8 mouse cellular contexts compared by ENCODE assay signal in genomic region chr9:109058006-109058765, GRCm38 (mm10). TPM values are rescaled to one million over a fixed set of nuclear protein-coding genes. Genes with fewer than 3 reads are reported as not detected.
DNase-seq lines count a peak whose midpoint lies in the region; ATAC-seq and TF ChIP-seq lines count a peak whose summit lies in the region.

No protein-coding gene starts in this region.

- no peak for TF ChIP-seq EP300 in liver, postnatal 0 days (IDR thresholded peaks at IDR 0.05; ENCODE audit: low read depth)

- ATAC-seq in forebrain, postnatal 0 days, result no peak
- ATAC-seq in liver, postnatal 0 days, result no peak

- TF ChIP-seq POLR2A in liver, adult 2 months (IDR thresholded peaks at IDR 0.05; ENCODE audit: extremely low read depth, insufficient read depth, low read length), result no peak

- peak overlapping the region; percentile 41 for H3K27ac ChIP-seq in liver, adult 2 months (replicated peaks; ENCODE audit: insufficient read depth, low read depth, low read length)
- peak overlapping the region; percentile 56 for H3K27ac ChIP-seq in brown adipose tissue, adult 24 weeks (replicated peaks; ENCODE audit: low read depth, low read length)
- peak overlapping the region; percentile 84; the same call in 1 of the 2 replicates for H3K27ac ChIP-seq in forebrain, postnatal 0 days (ENCODE audit: low read depth, low read length)
- peak overlapping the region; percentile 93 for H3K27ac ChIP-seq in liver, postnatal 0 days (ENCODE audit: low read depth)

- H3K79me2 ChIP-seq in liver, adult 2 months (ENCODE audit: control insufficient read depth, insufficient read depth, low read length), result peaks cover 11% of the 10 kb centered on the region; the same call in 1 of the 2 replicates

- 0 out of 2 replicates have a peak overlapping the region, but pooled peaks have one; percentile 60 for H3K4me2 ChIP-seq in forebrain, postnatal 0 days (ENCODE audit: low read depth)
- H3K4me2 ChIP-seq in liver, postnatal 0 days (ENCODE audit: low read depth, low read length), result peak overlapping the region; percentile 77

- DNase-seq in liver, adult 2 months (ENCODE audit: extremely low read depth, low read depth, low spot score), result no peak
- DNase-seq in liver, result no peak
- no peak for DNase-seq in forebrain, postnatal 0 days
- peak; percentile 14 for DNase-seq in liver, postnatal 0 days
- no peak for DNase-seq in urinary bladder, postnatal 25 days (ENCODE audit: low spot score)
- DNase-seq in retina, postnatal 1 day, result no peak
- DNase-seq in c-Kit-positive CD71-positive TER-119-positive erythroid progenitor cells, embryonic 14.5 days (ENCODE audit: low spot score), result no peak

- H3K36me3 ChIP-seq in liver, adult 2 months (ENCODE audit: control insufficient read depth, insufficient read depth, low read length), result no peaks in the 10 kb centered on the region
- peaks cover 56% of the 10 kb centered on the region for H3K36me3 ChIP-seq in forebrain, postnatal 0 days (ENCODE audit: insufficient read depth)
- H3K36me3 ChIP-seq in liver, postnatal 0 days (replicated peaks; ENCODE audit: insufficient read depth, low read length), result peaks cover 28% of the 10 kb centered on the region

- H3K9me3 ChIP-seq in forebrain, postnatal 0 days (ENCODE audit: low read length), result no peaks in the 10 kb centered on the region
- H3K9me3 ChIP-seq in liver, postnatal 0 days (ENCODE audit: low read length), result no peaks in the 10 kb centered on the region

- no peaks in the 10 kb centered on the region for H3K27me3 ChIP-seq in liver, adult 2 months (ENCODE audit: control insufficient read depth, insufficient read depth, low read length)
- H3K27me3 ChIP-seq in forebrain, postnatal 0 days (ENCODE audit: insufficient read depth, low read length), result no peaks in the 10 kb centered on the region
- H3K27me3 ChIP-seq in liver, postnatal 0 days (ENCODE audit: insufficient read depth, low read length), result no peaks in the 10 kb centered on the region

- WGBS in liver, adult 2 months, result 86% methylated on average over 19 of the region's 19 CpGs
- WGBS in forebrain, postnatal 0 days, result 94% methylated on average over 19 of the region's 19 CpGs
- WGBS in liver, postnatal 0 days (ENCODE audit: insufficient replicate concordance), result 85% methylated on average over 19 of the region's 19 CpGs

- H3K4me3 ChIP-seq in liver, adult 2 months (ENCODE audit: insufficient read depth, low read depth, low read length), result peak overlapping the region; percentile 31
- H3K4me3 ChIP-seq in brown adipose tissue, adult 24 weeks (ENCODE audit: insufficient read depth, low read depth, low read length), result peak overlapping the region; percentile 50
- H3K4me3 ChIP-seq in forebrain, postnatal 0 days (ENCODE audit: low read depth, low read length), result no peak overlapping the region
- H3K4me3 ChIP-seq in liver, postnatal 0 days (ENCODE audit: low read depth, low read length), result peak overlapping the region; percentile 51

- TF ChIP-seq CTCF in liver, adult 2 months (IDR thresholded peaks at IDR 0.05; ENCODE audit: low read depth, low read length), result no peak
- TF ChIP-seq CTCF in forebrain, postnatal 0 days (IDR thresholded peaks at IDR 0.05; ENCODE audit: low read depth), result no peak
- no peak for TF ChIP-seq CTCF in liver, postnatal 0 days (IDR thresholded peaks at IDR 0.05; ENCODE audit: low read depth)

- H3K9ac ChIP-seq in liver, adult 2 months (ENCODE audit: low read depth, low read length), result peak overlapping the region; percentile 68
- H3K9ac ChIP-seq in forebrain, postnatal 0 days, result no peak overlapping the region
- H3K9ac ChIP-seq in liver, postnatal 0 days (replicated peaks), result peak overlapping the region; percentile 76

- peaks cover 12% of the 10 kb centered on the region for H3K4me1 ChIP-seq in liver, adult 2 months (ENCODE audit: control insufficient read depth, insufficient read depth, low read length)
- no peaks in the 10 kb centered on the region; the same call in 1 of the 2 replicates for H3K4me1 ChIP-seq in brown adipose tissue, adult 24 weeks (ENCODE audit: control insufficient read depth, insufficient read depth, insufficient read length, low read length)
- no peaks in the 10 kb centered on the region for H3K4me1 ChIP-seq in forebrain, postnatal 0 days (ENCODE audit: insufficient read depth)
- H3K4me1 ChIP-seq in liver, postnatal 0 days (ENCODE audit: insufficient read depth), result peaks cover 35% of the 10 kb centered on the region

RNA-seq across cellular contexts. Expression of gene Trex1, which starts 1.3 kb away (rescaled TPM):
- total RNA-seq in liver, adult 2 months (2014; rRNA removed), result 7.7 and 8.4 TPM in 2 replicates
- 30.7 and 41.1 TPM in 2 replicates for polyA plus RNA-seq in liver, adult 2 months (2012; rRNA removed)
- polyA plus RNA-seq in brown adipose tissue, adult 24 weeks (2012; ENCODE audit: insufficient read depth, insufficient read length, missing spikeins), result 6.6 and 16.6 TPM in 2 replicates
- 22.5 and 25.3 TPM in 2 replicates for total RNA-seq in forebrain, postnatal 0 days (2014; rRNA removed)
- 16.5 and 20.3 TPM in 2 replicates for polyA plus RNA-seq in forebrain, postnatal 0 days (2015; fragmentation: Nextera tagmentation; extraction: Ambion mirVana)
- polyA plus RNA-seq in liver, postnatal 0 days (2015; fragmentation: Nextera tagmentation; extraction: Ambion mirVana), result 13.3 and 14.3 TPM in 2 replicates

RNA-seq across cellular contexts. Expression of gene Atrip, which starts 15.7 kb away (rescaled TPM):
- total RNA-seq in liver, adult 2 months (2014; rRNA removed), result 5.1 and 5.4 TPM in 2 replicates
- 9.2 and 10.3 TPM in 2 replicates for polyA plus RNA-seq in liver, adult 2 months (2012; rRNA removed)
- polyA plus RNA-seq in brown adipose tissue, adult 24 weeks (2012; ENCODE audit: insufficient read depth, insufficient read length, missing spikeins), result 3.6 and 4.8 TPM in 2 replicates
- 45.2 and 46.1 TPM in 2 replicates for total RNA-seq in forebrain, postnatal 0 days (2014; rRNA removed)
- 34.6 and 34.8 TPM in 2 replicates for polyA plus RNA-seq in forebrain, postnatal 0 days (2015; fragmentation: Nextera tagmentation; extraction: Ambion mirVana)
- polyA plus RNA-seq in liver, postnatal 0 days (2015; fragmentation: Nextera tagmentation; extraction: Ambion mirVana), result 6.1 and 6.7 TPM in 2 replicates

RNA-seq across cellular contexts. Expression of gene Shisa5, which starts 19.8 kb away (rescaled TPM):
- 20.8 and 23.8 TPM in 2 replicates for total RNA-seq in liver, adult 2 months (2014; rRNA removed)
- polyA plus RNA-seq in liver, adult 2 months (2012; rRNA removed), result 144 and 205 TPM in 2 replicates
- polyA plus RNA-seq in brown adipose tissue, adult 24 weeks (2012; ENCODE audit: insufficient read depth, insufficient read length, missing spikeins), result 30.4 and 48.6 TPM in 2 replicates
- total RNA-seq in forebrain, postnatal 0 days (2014; rRNA removed), result 66.2 and 68.4 TPM in 2 replicates
- 75.9 and 77.3 TPM in 2 replicates for polyA plus RNA-seq in forebrain, postnatal 0 days (2015; fragmentation: Nextera tagmentation; extraction: Ambion mirVana)
- 34.1 and 35.0 TPM in 2 replicates for polyA plus RNA-seq in liver, postnatal 0 days (2015; fragmentation: Nextera tagmentation; extraction: Ambion mirVana)

RNA-seq across cellular contexts. Expression of gene Ccdc51, which starts 24.1 kb away (rescaled TPM):
- total RNA-seq in liver, adult 2 months (2014; rRNA removed), result 7.5 and 8.6 TPM in 2 replicates
- polyA plus RNA-seq in liver, adult 2 months (2012; rRNA removed), result 7.2 and 8.2 TPM in 2 replicates
- polyA plus RNA-seq in brown adipose tissue, adult 24 weeks (2012; ENCODE audit: insufficient read depth, insufficient read length, missing spikeins), result 10.8 and 14.4 TPM in 2 replicates
- 12.2 and 12.9 TPM in 2 replicates for total RNA-seq in forebrain, postnatal 0 days (2014; rRNA removed)
- 6.4 and 7.2 TPM in 2 replicates for polyA plus RNA-seq in forebrain, postnatal 0 days (2015; fragmentation: Nextera tagmentation; extraction: Ambion mirVana)
- 8.9 and 9.1 TPM in 2 replicates for polyA plus RNA-seq in liver, postnatal 0 days (2015; fragmentation: Nextera tagmentation; extraction: Ambion mirVana)

RNA-seq across cellular contexts. Expression of gene Tma7, which starts 24.2 kb away (rescaled TPM):
- 53.4 and 54.7 TPM in 2 replicates for total RNA-seq in liver, adult 2 months (2014; rRNA removed)
- polyA plus RNA-seq in liver, adult 2 months (2012; rRNA removed), result 23.3 and 24.4 TPM in 2 replicates
- 232 and 572 TPM in 2 replicates for polyA plus RNA-seq in brown adipose tissue, adult 24 weeks (2012; ENCODE audit: insufficient read depth, insufficient read length, missing spikeins)
- 177 and 216 TPM in 2 replicates for total RNA-seq in forebrain, postnatal 0 days (2014; rRNA removed)
- polyA plus RNA-seq in forebrain, postnatal 0 days (2015; fragmentation: Nextera tagmentation; extraction: Ambion mirVana), result 695 and 816 TPM in 2 replicates
- 283 and 284 TPM in 2 replicates for polyA plus RNA-seq in liver, postnatal 0 days (2015; fragmentation: Nextera tagmentation; extraction: Ambion mirVana)

Comparison
In these comparisons a context has a peak if more than half of its experiments do, and no peak if none do; other contexts are left out.
1. H3K27ac ChIP-seq: peak in every context shown above with its lines; median percentile 93 in liver, postnatal 0 days; 84 in forebrain, postnatal 0 days; 56 in brown adipose tissue, adult 24 weeks; 41 in liver, adult 2 months.